Mouse (Mus musculus): Measurements from ENCODE around the gene Tex21. TPM values are rescaled to one million over a fixed set of nuclear protein-coding genes. Genes with fewer than 3 reads are reported as not detected.

Gene Tex21
- total and polyA plus RNA-seq, 3 experiments = not detected

GRCm38 (mm10) chr12:76272610-76273524 lies 26.3 kb upstream of the Tex21 start:
- H3K79me2 ChIP-seq (replicated peaks; ENCODE audit: control insufficient read depth, insufficient read depth, low read length) = no peaks in the 10 kb centered on the region
- intact Hi-C loops (cut with DNase I) = no loop called here
- no peaks in the 10 kb centered on the region for H3K4me1 ChIP-seq (ENCODE audit: control insufficient read depth, insufficient read depth, low read length)
- WGBS = 90% methylated on average over 10 of the region's 10 CpGs
- no peak overlapping the region for H3K4me3 ChIP-seq
- DNase-seq = no peak
- no peak for TF ChIP-seq CTCF (IDR thresholded peaks at IDR 0.05)
- no peak for TF ChIP-seq EP300 (IDR thresholded peaks at IDR 0.05; ENCODE audit: insufficient read depth, low read depth, low read length)
- no peak for TF ChIP-seq POLR2A (IDR thresholded peaks at IDR 0.05; ENCODE audit: insufficient read depth, low read depth, low read length)
- H3K36me3 ChIP-seq (ENCODE audit: control insufficient read depth, insufficient read depth, low read length) = no peaks in the 10 kb centered on the region
- no peak overlapping the region for H3K27ac ChIP-seq
- no peak overlapping the region for H3K9ac ChIP-seq (ENCODE audit: low read depth, low read length)
- H3K27me3 ChIP-seq (ENCODE audit: control insufficient read depth, insufficient read depth, low read length) = no peaks in the 10 kb centered on the region

GRCm38 (mm10) chr12:76271516-76271915 lies 25.0 kb upstream of the Tex21 start:
- Histone ChIP-seq H3K36me3 (ENCODE audit: control insufficient read depth, insufficient read depth, low read length) (no peaks in the 10 kb centered on the region), H3K27ac (no peak overlapping the region), H3K4me3 (no peak overlapping the region), H3K4me1 (ENCODE audit: control insufficient read depth, insufficient read depth, low read length) (no peaks in the 10 kb centered on the region), H3K27me3 (ENCODE audit: control insufficient read depth, insufficient read depth, low read length) (no peaks in the 10 kb centered on the region), H3K79me2 (replicated peaks; ENCODE audit: control insufficient read depth, insufficient read depth, low read length) (no peaks in the 10 kb centered on the region), H3K9ac (ENCODE audit: low read depth, low read length) (no peak overlapping the region)
- no peak for DNase-seq
- WGBS = 85% methylated on average over 6 of the region's 6 CpGs
- intact Hi-C loops (cut with DNase I) = no loop called here
- TF ChIP-seq CTCF (IDR thresholded peaks at IDR 0.05) (no peak), POLR2A (IDR thresholded peaks at IDR 0.05; ENCODE audit: insufficient read depth, low read depth, low read length) (no peak), EP300 (IDR thresholded peaks at IDR 0.05; ENCODE audit: insufficient read depth, low read depth, low read length) (no peak)

- 73% methylated on average over 7 of the region's 7 CpGs for WGBS
- Histone ChIP-seq H3K79me2 (replicated peaks; ENCODE audit: control insufficient read depth, insufficient read depth, low read length) (no peaks in the 10 kb centered on the region), H3K27ac (no peak overlapping the region), H3K27me3 (ENCODE audit: control insufficient read depth, insufficient read depth, low read length) (no peaks in the 10 kb centered on the region), H3K4me3 (no peak overlapping the region), H3K36me3 (ENCODE audit: control insufficient read depth, insufficient read depth, low read length) (no peaks in the 10 kb centered on the region), H3K4me1 (ENCODE audit: control insufficient read depth, insufficient read depth, low read length) (peaks cover 2% of the 10 kb centered on the region), H3K9ac (ENCODE audit: low read depth, low read length) (no peak overlapping the region)
- no peak for DNase-seq
- intact Hi-C loops (cut with DNase I) = no loop called here
- no peak for TF ChIP-seq EP300 (IDR thresholded peaks at IDR 0.05; ENCODE audit: insufficient read depth, low read depth, low read length)
- TF ChIP-seq CTCF (IDR thresholded peaks at IDR 0.05) = no peak
- TF ChIP-seq POLR2A (IDR thresholded peaks at IDR 0.05; ENCODE audit: insufficient read depth, low read depth, low read length) = no peak
Observed at GRCm38 (mm10) chr12:76269196-76269595, 22.6 kb upstream of the Tex21 start.

DNA sequence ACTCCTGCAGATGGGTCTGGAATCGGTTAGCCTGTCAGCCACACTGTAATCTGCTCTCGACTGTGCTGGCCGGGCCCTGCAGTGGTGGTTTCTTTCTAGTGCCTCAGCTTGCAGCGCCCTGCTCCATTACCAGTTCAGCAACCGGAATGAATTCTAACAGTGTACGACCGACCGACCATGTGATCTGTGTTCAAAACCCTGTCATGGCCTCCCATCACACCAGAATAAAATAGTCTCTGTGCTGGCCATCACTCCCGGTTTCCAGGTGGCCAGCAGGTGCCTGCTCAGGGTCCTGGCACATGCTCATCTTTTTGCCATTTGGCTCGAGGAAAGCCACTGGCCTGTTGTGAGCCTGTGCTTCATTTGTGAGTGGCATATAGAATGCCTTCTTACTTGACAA lies 22.1 kb upstream of the Tex21 start:
- intact Hi-C loops (cut with DNase I) = no loop called here
- no peak for DNase-seq
- Histone ChIP-seq H3K4me1 (ENCODE audit: control insufficient read depth, insufficient read depth, low read length) (peaks cover 4% of the 10 kb centered on the region), H3K27me3 (ENCODE audit: control insufficient read depth, insufficient read depth, low read length) (no peaks in the 10 kb centered on the region), H3K79me2 (replicated peaks; ENCODE audit: control insufficient read depth, insufficient read depth, low read length) (no peaks in the 10 kb centered on the region), H3K9ac (ENCODE audit: low read depth, low read length) (no peak overlapping the region), H3K27ac (no peak overlapping the region), H3K4me3 (no peak overlapping the region), H3K36me3 (ENCODE audit: control insufficient read depth, insufficient read depth, low read length) (no peaks in the 10 kb centered on the region)
- 84% methylated on average over 10 of the region's 10 CpGs for WGBS
- no peak for TF ChIP-seq CTCF (IDR thresholded peaks at IDR 0.05)
- no peak for TF ChIP-seq EP300 (IDR thresholded peaks at IDR 0.05; ENCODE audit: insufficient read depth, low read depth, low read length)
- TF ChIP-seq POLR2A (IDR thresholded peaks at IDR 0.05; ENCODE audit: insufficient read depth, low read depth, low read length) = no peak

- Histone ChIP-seq H3K27me3 (ENCODE audit: control insufficient read depth, insufficient read depth, low read length) (no peaks in the 10 kb centered on the region), H3K4me3 (no peak overlapping the region), H3K36me3 (ENCODE audit: control insufficient read depth, insufficient read depth, low read length) (peaks cover 2% of the 10 kb centered on the region; the same call in 1 of the 2 replicates), H3K79me2 (replicated peaks; ENCODE audit: control insufficient read depth, insufficient read depth, low read length) (no peaks in the 10 kb centered on the region), H3K27ac (no peak overlapping the region), H3K4me1 (ENCODE audit: control insufficient read depth, insufficient read depth, low read length) (peaks cover 4% of the 10 kb centered on the region), H3K9ac (ENCODE audit: low read depth, low read length) (no peak overlapping the region)
- no peak for DNase-seq
- TF ChIP-seq POLR2A (IDR thresholded peaks at IDR 0.05; ENCODE audit: insufficient read depth, low read depth, low read length) = no peak
- peak; percentile 79 for TF ChIP-seq CTCF (IDR thresholded peaks at IDR 0.05)
- intact Hi-C loops (cut with DNase I) = loop anchor here (1.0 kb wide), 1 partner anchor 74 kb away; no protein-coding TSS in a partner anchor
- 49% methylated on average over 9 of the region's 9 CpGs for WGBS
Observed at GRCm38 (mm10) chr12:76266875-76267274, 20.3 kb upstream of the Tex21 start.

- H3K4me3 ChIP-seq = no peak overlapping the region
- intact Hi-C loops (cut with DNase I) = no loop called here
- no peak for TF ChIP-seq CTCF (IDR thresholded peaks at IDR 0.05)
- no peak for TF ChIP-seq POLR2A (IDR thresholded peaks at IDR 0.05; ENCODE audit: insufficient read depth, low read depth, low read length)
- no peak for TF ChIP-seq EP300 (IDR thresholded peaks at IDR 0.05; ENCODE audit: insufficient read depth, low read depth, low read length)
- peaks cover 4% of the 10 kb centered on the region for H3K4me1 ChIP-seq (ENCODE audit: control insufficient read depth, insufficient read depth, low read length)
- WGBS = 56% methylated on average over 6 of the region's 6 CpGs
- H3K27me3 ChIP-seq (ENCODE audit: control insufficient read depth, insufficient read depth, low read length) = no peaks in the 10 kb centered on the region
- H3K27ac ChIP-seq = no peak overlapping the region
- H3K79me2 ChIP-seq (replicated peaks; ENCODE audit: control insufficient read depth, insufficient read depth, low read length) = no peaks in the 10 kb centered on the region
- DNase-seq = no peak
- H3K36me3 ChIP-seq (ENCODE audit: control insufficient read depth, insufficient read depth, low read length) = peaks cover 2% of the 10 kb centered on the region; the same call in 1 of the 2 replicates
- no peak overlapping the region for H3K9ac ChIP-seq (ENCODE audit: low read depth, low read length)
Observed at GRCm38 (mm10) chr12:76265001-76265400, 18.5 kb upstream of the Tex21 start.
